Mouse (Mus musculus): ENCODE measurements around the gene Wipf1. TPM values are rescaled to one million over a fixed set of nuclear protein-coding genes. Genes with fewer than 3 reads are reported as not detected.

Gene Wipf1
- polyA plus RNA-seq, 1 experiment from 2014 or later = 6.9 TPM

DNA sequence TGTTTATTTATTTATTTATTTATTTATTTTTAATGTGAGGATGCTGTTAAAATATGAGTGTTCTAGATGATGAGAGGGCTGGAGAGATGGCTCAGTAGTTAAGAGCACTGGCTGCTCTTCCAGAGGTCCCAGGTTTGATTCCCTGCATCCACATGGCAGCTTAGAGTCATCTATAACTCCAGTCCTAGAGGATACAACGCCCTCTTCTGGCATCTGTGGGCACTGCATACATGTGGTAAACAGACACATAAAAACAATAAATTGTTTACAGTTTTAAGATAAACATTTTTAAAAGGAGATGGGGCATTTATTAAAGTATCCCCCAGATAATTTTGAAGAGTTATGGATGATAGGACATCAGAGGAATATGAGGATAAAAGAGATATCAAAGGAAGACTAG lies 10.2 kb upstream of the Wipf1 start:
- Histone ChIP-seq H3K9me3 (no peaks in the 10 kb centered on the region), H3K27me3 (replicated peaks) (no peaks in the 10 kb centered on the region), H3K4me1 (no peaks in the 10 kb centered on the region), H3K27ac (no peak overlapping the region), H3K36me3 (no peaks in the 10 kb centered on the region), H3K4me2 (no peak overlapping the region), H3K9ac (no peak overlapping the region), H3K4me3 (replicated peaks) (no peak overlapping the region)
- 21% methylated on average over 1 of the region's 1 CpGs for WGBS
- ATAC-seq (ENCODE audit: insufficient read depth, low FRiP score, low read depth) = no peak

DNA sequence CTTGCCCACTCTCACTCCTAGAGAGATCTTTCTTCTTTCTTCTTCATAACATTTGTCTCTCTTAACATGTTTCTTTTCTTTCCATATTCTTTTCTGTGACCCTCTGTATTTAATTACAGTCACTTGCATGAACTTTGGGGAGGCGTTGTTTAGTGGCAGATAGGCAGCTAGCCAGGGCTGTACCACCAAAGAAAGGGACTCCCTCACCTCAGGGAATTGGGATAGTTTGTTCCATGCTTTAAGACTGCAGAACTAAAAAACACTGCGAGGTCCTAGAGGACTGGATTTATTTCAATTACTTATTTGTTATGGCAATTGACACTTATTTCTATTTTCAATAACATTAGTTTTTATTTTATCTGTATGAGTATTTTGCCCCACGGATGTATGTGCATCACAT lies 9.6 kb upstream of the Wipf1 start:
- Histone ChIP-seq H3K9me3 (no peaks in the 10 kb centered on the region), H3K4me1 (no peaks in the 10 kb centered on the region), H3K27me3 (replicated peaks) (no peaks in the 10 kb centered on the region), H3K4me2 (no peak overlapping the region), H3K36me3 (no peaks in the 10 kb centered on the region), H3K4me3 (replicated peaks) (no peak overlapping the region), H3K27ac (no peak overlapping the region), H3K9ac (no peak overlapping the region)
- ATAC-seq (ENCODE audit: insufficient read depth, low FRiP score, low read depth) = no peak
- 88% methylated on average over 3 of the region's 3 CpGs for WGBS

DNA sequence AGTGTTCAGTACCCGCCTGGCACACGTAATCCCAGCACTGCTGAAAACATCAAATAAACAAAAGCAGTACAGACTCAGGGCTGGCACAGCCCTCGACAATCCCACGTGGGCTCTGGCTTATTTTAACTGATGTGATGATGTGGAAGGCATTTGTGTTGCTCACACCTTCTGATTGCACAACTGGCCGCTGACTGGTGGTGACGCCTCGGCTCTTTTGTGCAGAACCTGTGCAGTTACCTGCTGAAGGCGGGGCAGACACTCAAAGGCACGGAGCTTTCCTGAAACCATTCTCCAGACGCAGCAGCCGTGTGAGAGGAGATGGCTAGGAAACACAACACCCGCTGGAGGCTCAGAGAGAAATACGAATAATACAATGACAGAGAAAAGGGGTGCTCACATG lies 9.1 kb upstream of the Wipf1 start:
- Histone ChIP-seq H3K27ac (no peak overlapping the region), H3K27me3 (replicated peaks) (no peaks in the 10 kb centered on the region), H3K4me1 (no peaks in the 10 kb centered on the region), H3K4me2 (no peak overlapping the region), H3K36me3 (no peaks in the 10 kb centered on the region), H3K9ac (no peak overlapping the region), H3K4me3 (replicated peaks) (no peak overlapping the region), H3K9me3 (no peaks in the 10 kb centered on the region)
- no peak for ATAC-seq (ENCODE audit: insufficient read depth, low FRiP score, low read depth)
- WGBS = 59% methylated on average over 13 of the region's 13 CpGs

GRCm38 (mm10) chr2:73536091-73536783 lies 6.7 kb upstream of the Wipf1 start:
- Histone ChIP-seq H3K9ac (no peak overlapping the region), H3K27me3 (replicated peaks) (no peaks in the 10 kb centered on the region), H3K9me3 (no peaks in the 10 kb centered on the region), H3K4me1 (no peaks in the 10 kb centered on the region), H3K36me3 (no peaks in the 10 kb centered on the region), H3K27ac (no peak overlapping the region), H3K4me2 (no peak overlapping the region), H3K4me3 (replicated peaks) (no peak overlapping the region)
- ATAC-seq (ENCODE audit: insufficient read depth, low FRiP score, low read depth) = no peak
- WGBS = 76% methylated on average over 15 of the region's 15 CpGs

DNA sequence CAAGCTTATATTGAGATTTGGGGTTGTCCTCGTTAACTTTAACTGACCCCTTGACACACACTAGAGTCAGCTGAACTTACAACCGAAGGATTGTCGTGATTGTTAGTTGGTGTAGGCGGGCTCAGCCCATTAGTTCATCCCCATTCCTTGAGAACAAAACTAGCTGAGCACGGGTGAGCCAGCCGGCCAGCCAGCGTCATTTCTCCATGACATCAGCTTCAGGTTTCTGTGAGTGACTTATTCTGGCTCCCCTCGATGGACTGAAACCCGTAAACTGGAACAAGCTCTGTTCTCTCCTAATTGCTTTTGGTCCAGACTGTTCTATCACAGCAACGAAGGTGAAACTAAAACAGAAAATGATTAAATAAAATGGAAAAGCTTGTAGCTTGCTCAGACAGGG lies 5.2 kb upstream of the Wipf1 start:
- ATAC-seq (ENCODE audit: insufficient read depth, low FRiP score, low read depth) = no peak
- Histone ChIP-seq H3K4me3 (replicated peaks) (no peak overlapping the region), H3K9ac (no peak overlapping the region), H3K27ac (no peak overlapping the region), H3K4me2 (no peak overlapping the region), H3K27me3 (replicated peaks) (no peaks in the 10 kb centered on the region), H3K4me1 (0 out of 2 replicates have a peak, but pooled peaks cover 4% of the 10 kb centered on the region), H3K36me3 (no peaks in the 10 kb centered on the region), H3K9me3 (no peaks in the 10 kb centered on the region)
- WGBS = 79% methylated on average over 10 of the region's 10 CpGs

GRCm38 (mm10) chr2:73530487-73530886 lies 953 bp upstream of the Wipf1 start:
- H3K4me2 ChIP-seq = no peak overlapping the region
- no peaks in the 10 kb centered on the region for H3K9me3 ChIP-seq
- ATAC-seq (ENCODE audit: insufficient read depth, low FRiP score, low read depth) = no peak
- H3K27ac ChIP-seq = no peak overlapping the region
- no peak overlapping the region for H3K9ac ChIP-seq
- no peaks in the 10 kb centered on the region for H3K27me3 ChIP-seq (replicated peaks)
- H3K4me3 ChIP-seq (replicated peaks) = no peak overlapping the region
- no peaks in the 10 kb centered on the region for H3K36me3 ChIP-seq
- WGBS = 72% methylated on average over 5 of the region's 5 CpGs
- H3K4me1 ChIP-seq = 0 out of 2 replicates have a peak, but pooled peaks cover 8% of the 10 kb centered on the region

- H3K9me3 ChIP-seq = no peaks in the 10 kb centered on the region
- peak overlapping the region; percentile 85 for H3K9ac ChIP-seq
- peak overlapping the region; percentile 87 for H3K4me3 ChIP-seq (replicated peaks)
- H3K36me3 ChIP-seq = no peaks in the 10 kb centered on the region
- peak overlapping the region; percentile 94 for H3K4me2 ChIP-seq
- H3K4me1 ChIP-seq = 0 out of 2 replicates have a peak, but pooled peaks cover 8% of the 10 kb centered on the region
- H3K27ac ChIP-seq = peak overlapping the region; percentile 83
- peak; percentile 65 for ATAC-seq (ENCODE audit: insufficient read depth, low FRiP score, low read depth)
- H3K27me3 ChIP-seq (replicated peaks) = no peaks in the 10 kb centered on the region
- 3% methylated on average over 44 of the region's 59 CpGs for WGBS
These were observed 798 bp downstream of the Wipf1 start for GRCm38 (mm10) chr2:73528516-73529355.

DNA sequence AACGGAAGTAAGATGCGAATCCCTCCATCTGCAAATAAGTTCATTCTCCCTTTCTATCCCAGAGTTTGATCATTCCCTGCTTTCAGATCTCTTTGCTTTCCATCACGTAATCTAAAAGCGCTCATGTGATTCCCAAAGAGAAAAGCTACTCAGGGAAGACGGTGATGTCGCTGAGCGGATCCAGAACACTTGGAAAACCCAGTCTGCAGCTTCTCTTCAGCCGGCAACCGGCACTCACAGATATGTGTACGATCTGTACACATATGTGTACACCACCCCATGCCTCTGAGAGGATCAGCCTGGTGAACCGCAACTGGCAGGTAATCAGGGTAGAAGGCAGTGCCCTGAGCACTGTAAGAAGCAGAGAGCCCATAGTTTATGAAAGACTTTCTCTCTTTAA lies 1.6 kb downstream of the Wipf1 start:
- peak overlapping the region; percentile 87; the same call in 1 of the 2 replicates for H3K4me3 ChIP-seq (replicated peaks)
- H3K4me2 ChIP-seq = peak overlapping the region; percentile 94
- no peak overlapping the region for H3K9ac ChIP-seq
- 69% methylated on average over 11 of the region's 11 CpGs for WGBS
- H3K36me3 ChIP-seq = no peaks in the 10 kb centered on the region
- H3K4me1 ChIP-seq = peaks cover 14% of the 10 kb centered on the region; the same call in 1 of the 2 replicates
- no peaks in the 10 kb centered on the region for H3K9me3 ChIP-seq
- ATAC-seq (ENCODE audit: insufficient read depth, low FRiP score, low read depth) = no peak
- no peak overlapping the region for H3K27ac ChIP-seq
- H3K27me3 ChIP-seq (replicated peaks) = no peaks in the 10 kb centered on the region

GRCm38 (mm10) chr2:73526691-73527090 lies 2.8 kb downstream of the Wipf1 start:
- Histone ChIP-seq H3K9me3 (no peaks in the 10 kb centered on the region), H3K4me3 (replicated peaks) (no peak overlapping the region), H3K4me2 (0 out of 2 replicates have a peak overlapping the region, but pooled peaks have one; percentile 14), H3K9ac (no peak overlapping the region), H3K36me3 (no peaks in the 10 kb centered on the region), H3K27me3 (replicated peaks) (no peaks in the 10 kb centered on the region), H3K4me1 (peaks cover 20% of the 10 kb centered on the region), H3K27ac (no peak overlapping the region)
- 60% methylated on average over 9 of the region's 9 CpGs for WGBS
- ATAC-seq (ENCODE audit: insufficient read depth, low FRiP score, low read depth) = no peak

DNA sequence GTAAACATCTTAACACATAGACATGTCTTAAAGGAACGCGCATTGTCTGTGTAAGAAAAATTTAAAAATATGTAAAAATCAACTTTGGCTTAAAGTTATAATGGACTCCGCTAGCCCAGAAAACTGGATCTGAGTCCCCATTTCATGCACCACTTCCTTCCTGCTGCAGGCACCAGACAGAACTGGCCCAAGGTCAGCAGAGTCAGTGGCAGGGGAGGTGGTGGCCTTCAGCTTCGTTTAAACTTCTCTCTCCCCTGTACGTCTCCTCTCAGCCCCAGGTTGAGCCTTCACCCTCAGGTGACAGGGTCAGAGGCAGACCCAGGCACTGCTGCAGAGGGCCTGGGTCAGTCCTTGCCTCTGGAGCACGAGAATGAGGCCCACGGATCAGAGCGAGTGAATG lies 6.6 kb downstream of the Wipf1 start:
- WGBS = 53% methylated on average over 8 of the region's 8 CpGs
- no peaks in the 10 kb centered on the region for H3K9me3 ChIP-seq
- no peak overlapping the region for H3K4me3 ChIP-seq (replicated peaks)
- H3K36me3 ChIP-seq = no peaks in the 10 kb centered on the region
- peaks cover 15% of the 10 kb centered on the region for H3K4me1 ChIP-seq
- no peaks in the 10 kb centered on the region for H3K27me3 ChIP-seq (replicated peaks)
- H3K27ac ChIP-seq = no peak overlapping the region
- ATAC-seq (ENCODE audit: insufficient read depth, low FRiP score, low read depth) = no peak
- H3K4me2 ChIP-seq = no peak overlapping the region
- no peak overlapping the region for H3K9ac ChIP-seq

DNA sequence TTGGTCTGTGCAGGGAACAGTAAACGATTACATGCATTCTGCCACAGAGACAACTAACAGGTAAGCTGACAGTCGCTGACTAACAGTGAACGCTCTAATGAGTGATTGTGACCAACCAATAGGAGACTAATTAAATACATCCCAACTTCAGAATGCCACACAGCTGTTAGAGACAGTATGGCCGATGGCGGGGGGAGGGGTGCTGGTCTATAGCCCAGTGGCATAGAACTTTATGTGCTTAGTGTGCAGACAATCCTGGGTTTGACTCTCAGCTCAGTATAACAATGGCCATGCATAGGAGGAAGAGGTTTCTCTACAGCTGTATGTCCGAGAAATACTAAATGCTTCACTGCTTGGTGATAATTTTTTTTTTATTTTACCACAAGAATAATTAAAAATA lies 7.2 kb downstream of the Wipf1 start:
- peaks cover 15% of the 10 kb centered on the region for H3K4me1 ChIP-seq
- peak overlapping the region; percentile 14; the same call in 1 of the 2 replicates for H3K27ac ChIP-seq
- no peak overlapping the region for H3K4me3 ChIP-seq (replicated peaks)
- 69% methylated on average over 6 of the region's 6 CpGs for WGBS
- no peak overlapping the region for H3K9ac ChIP-seq
- H3K27me3 ChIP-seq (replicated peaks) = no peaks in the 10 kb centered on the region
- no peaks in the 10 kb centered on the region for H3K36me3 ChIP-seq
- H3K9me3 ChIP-seq = no peaks in the 10 kb centered on the region
- no peak for ATAC-seq (ENCODE audit: insufficient read depth, low FRiP score, low read depth)
- no peak overlapping the region for H3K4me2 ChIP-seq

DNA sequence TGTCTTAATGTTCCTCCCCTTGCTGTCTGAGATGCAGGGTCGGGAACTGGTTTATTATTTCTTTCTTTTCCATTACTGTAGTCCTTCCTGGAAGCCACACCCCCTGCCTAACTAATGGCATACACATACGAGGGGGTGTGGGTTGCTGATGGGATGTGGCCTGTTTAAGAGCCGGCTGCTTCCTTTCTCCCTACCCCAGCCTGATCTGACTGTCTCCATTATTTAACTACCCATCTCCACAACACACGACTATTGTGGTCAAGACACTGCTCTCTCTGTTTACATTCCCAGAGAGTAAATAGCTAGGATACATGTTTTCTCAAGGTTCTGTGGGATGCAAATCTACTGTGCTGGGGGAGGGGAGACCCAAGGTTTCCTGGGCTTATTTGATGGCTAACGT lies 7.8 kb downstream of the Wipf1 start:
- ATAC-seq (ENCODE audit: insufficient read depth, low FRiP score, low read depth) = no peak; the same call in 1 of the 2 replicates
- WGBS = 15% methylated on average over 5 of the region's 5 CpGs
- H3K27ac ChIP-seq = peak overlapping the region; percentile 14; the same call in 1 of the 2 replicates

More for the DNA sequence above, 7.8 kb downstream of the Wipf1 start:
- H3K4me3 ChIP-seq (replicated peaks) = no peak overlapping the region
- H3K27me3 ChIP-seq (replicated peaks) = no peaks in the 10 kb centered on the region
- H3K9ac ChIP-seq = no peak overlapping the region
- peaks cover 13% of the 10 kb centered on the region for H3K4me1 ChIP-seq
- no peaks in the 10 kb centered on the region for H3K36me3 ChIP-seq
- H3K9me3 ChIP-seq = no peaks in the 10 kb centered on the region
- H3K4me2 ChIP-seq = no peak overlapping the region
